Mouse (Mus musculus) midbrain, embryonic 15.5 days (tissue): ENCODE data around the gene St3gal4. TPM values are rescaled to one million over a fixed set of nuclear protein-coding genes. Genes with fewer than 3 reads are reported as not detected.
A peak's percentile ranks its signal among the peaks of the same experiment; 100 is the strongest.

ENCODE experiments used
- ATAC-seq: fragments of 200-750 bp; cut with Nextera tagmentation; replicated peaks from 2 replicates; pipeline ENCODE4 v1.8.0; 2017; ENCODE audit warnings: moderate TSS enrichment
- H3K27ac ChIP-seq: fragments of 300-500 bp; sonication (generic); 2 replicates; pipeline ENCODE4 v1.5.1; 2015; ENCODE audit warnings: mild to moderate bottlenecking, inconsistent platforms
- H3K27me3 ChIP-seq: fragments of 300-500 bp; sonication (generic); replicated peaks from 2 replicates; pipeline ENCODE4 v1.6.1; 2015; ENCODE audit warnings: inconsistent platforms
- H3K36me3 ChIP-seq: fragments of 300-500 bp; sonication (generic); replicated peaks from 2 replicates; pipeline ENCODE4 v1.6.1; 2015; ENCODE audit warnings: inconsistent platforms
- H3K4me1 ChIP-seq: fragments of 300-500 bp; sonication (generic); 2 replicates; pipeline ENCODE4 v1.6.1; 2015; ENCODE audit warnings: inconsistent platforms
- H3K4me2 ChIP-seq: fragments of 300-500 bp; sonication (generic); 2 replicates; pipeline ENCODE4 v1.6.1; 2015; ENCODE audit warnings: inconsistent platforms, mild to moderate bottlenecking, moderate library complexity
- H3K4me3 ChIP-seq: fragments of 300-500 bp; sonication (generic); 2 replicates; pipeline ENCODE4 v1.5.1; 2015; ENCODE audit warnings: mild to moderate bottlenecking, inconsistent platforms
- H3K9ac ChIP-seq: fragments of 300-500 bp; sonication (generic); 2 replicates; pipeline ENCODE4 v1.6.1; 2015; ENCODE audit warnings: mild to moderate bottlenecking, inconsistent platforms
- H3K9me3 ChIP-seq: fragments of 300-500 bp; sonication (generic); 2 replicates; pipeline ENCODE4 v1.6.1; 2016; ENCODE audit warnings: inconsistent platforms
- WGBS: fragments of 180-500 bp; shearing (Covaris S2); methylation state at CpG from one replicate; pipeline ENCODE4 v1.1.7; 2015; ENCODE audit warnings: mixed read lengths; 5-methylcytosine and 5-hydroxymethylcytosine counted together
- polyA plus RNA-seq: library from polyadenylated mRNA; unstranded; fragments of >200 nt; fragmentation: Nextera tagmentation; extraction: Ambion mirVana; gene quantifications from 2 replicates; pipeline ENCODE4 v1.2.1, GENCODE M21; 2015

Gene St3gal4
- polyA plus RNA-seq, 1 experiment from 2014 or later: 13.0 TPM

GRCm38 (mm10) chr9:35032457-35032856 lies 86.6 kb downstream of the St3gal4 start:
- H3K9me3 ChIP-seq: no peaks in the 10 kb centered on the region
- no peak for ATAC-seq

GRCm38 (mm10) chr9:35030823-35031222 lies 88.2 kb downstream of the St3gal4 start:
- H3K4me3 ChIP-seq: no peak overlapping the region
- H3K36me3 ChIP-seq: 0 out of 2 replicates have a peak, but pooled peaks cover 3% of the 10 kb centered on the region
- H3K9ac ChIP-seq: no peak overlapping the region
- no peak overlapping the region for H3K27ac ChIP-seq
- H3K4me1 ChIP-seq: no peaks in the 10 kb centered on the region
- ATAC-seq: no peak
- peaks cover under 1% of the 10 kb centered on the region; the same call in 1 of the 2 replicates for H3K27me3 ChIP-seq
- no peak overlapping the region for H3K4me2 ChIP-seq
- H3K9me3 ChIP-seq: no peaks in the 10 kb centered on the region
- 86% methylated on average over 5 of the region's 5 CpGs for WGBS

More at GRCm38 (mm10) chr9:35032457-35032856, 86.6 kb downstream of the St3gal4 start:
- H3K9ac ChIP-seq: no peak overlapping the region
- 0 out of 2 replicates have a peak, but pooled peaks cover 3% of the 10 kb centered on the region for H3K36me3 ChIP-seq
- H3K4me3 ChIP-seq: no peak overlapping the region
- no peaks in the 10 kb centered on the region; the same call in 1 of the 2 replicates for H3K27me3 ChIP-seq
- H3K4me1 ChIP-seq: no peaks in the 10 kb centered on the region
- WGBS: 76% methylated on average over 6 of the region's 6 CpGs
- no peak overlapping the region for H3K4me2 ChIP-seq
- no peak overlapping the region for H3K27ac ChIP-seq

GRCm38 (mm10) chr9:35027382-35027997 lies 91.6 kb downstream of the St3gal4 start:
- no peak overlapping the region for H3K4me2 ChIP-seq

GRCm38 (mm10) chr9:35026897-35027311 lies 92.2 kb downstream of the St3gal4 start:
- 71% methylated on average over 6 of the region's 6 CpGs for WGBS
- no peak overlapping the region for H3K9ac ChIP-seq
- H3K4me1 ChIP-seq: peaks cover 10% of the 10 kb centered on the region; the same call in 1 of the 2 replicates
- H3K27me3 ChIP-seq: peaks cover 8% of the 10 kb centered on the region; the same call in 1 of the 2 replicates
- ATAC-seq: no peak
- H3K36me3 ChIP-seq: no peaks in the 10 kb centered on the region
- no peak overlapping the region for H3K4me3 ChIP-seq
- H3K9me3 ChIP-seq: no peaks in the 10 kb centered on the region
- H3K27ac ChIP-seq: no peak overlapping the region
- no peak overlapping the region for H3K4me2 ChIP-seq

More at GRCm38 (mm10) chr9:35027382-35027997, 91.6 kb downstream of the St3gal4 start:
- Histone ChIP-seq H3K4me3 (no peak overlapping the region), H3K27ac (no peak overlapping the region), H3K9me3 (no peaks in the 10 kb centered on the region), H3K9ac (no peak overlapping the region), H3K4me1 (peaks cover 10% of the 10 kb centered on the region; the same call in 1 of the 2 replicates), H3K27me3 (peaks cover 8% of the 10 kb centered on the region; the same call in 1 of the 2 replicates), H3K36me3 (no peaks in the 10 kb centered on the region)
- no peak for ATAC-seq
- 86% methylated on average over 6 of the region's 6 CpGs for WGBS

- H3K4me1 ChIP-seq: peaks cover 10% of the 10 kb centered on the region; the same call in 1 of the 2 replicates
- no peak overlapping the region for H3K4me3 ChIP-seq
Observed at GRCm38 (mm10) chr9:35026311-35026710, 92.8 kb downstream of the St3gal4 start.

GRCm38 (mm10) chr9:35024591-35025496 lies 94.2 kb downstream of the St3gal4 start:
- WGBS: 5% methylated on average over 25 of the region's 25 CpGs
- Histone ChIP-seq H3K27me3 (peaks cover 8% of the 10 kb centered on the region; the same call in 1 of the 2 replicates), H3K4me3 (peak overlapping the region; percentile 24), H3K4me2 (peak overlapping the region; percentile 50), H3K9ac (peak overlapping the region; percentile 34; the same call in 1 of the 2 replicates), H3K4me1 (peaks cover 10% of the 10 kb centered on the region; the same call in 1 of the 2 replicates), H3K27ac (no peak overlapping the region), H3K9me3 (no peaks in the 10 kb centered on the region), H3K36me3 (no peaks in the 10 kb centered on the region)
- ATAC-seq: peak; percentile 59

More at GRCm38 (mm10) chr9:35026311-35026710, 92.8 kb downstream of the St3gal4 start:
- Histone ChIP-seq H3K9me3 (no peaks in the 10 kb centered on the region), H3K27me3 (peaks cover 8% of the 10 kb centered on the region; the same call in 1 of the 2 replicates), H3K9ac (no peak overlapping the region), H3K27ac (no peak overlapping the region), H3K36me3 (no peaks in the 10 kb centered on the region), H3K4me2 (no peak overlapping the region)
- WGBS: 88% methylated on average over 6 of the region's 6 CpGs
- no peak for ATAC-seq

- 92% methylated on average over 1 of the region's 1 CpGs for WGBS
- H3K9ac ChIP-seq: no peak overlapping the region
- no peak overlapping the region for H3K4me2 ChIP-seq
- no peak overlapping the region for H3K4me3 ChIP-seq
- no peak overlapping the region for H3K27ac ChIP-seq
- ATAC-seq: no peak
- no peaks in the 10 kb centered on the region for H3K9me3 ChIP-seq
- no peaks in the 10 kb centered on the region for H3K36me3 ChIP-seq
- peaks cover 8% of the 10 kb centered on the region; the same call in 1 of the 2 replicates for H3K27me3 ChIP-seq
- H3K4me1 ChIP-seq: peaks cover 35% of the 10 kb centered on the region
Observed at GRCm38 (mm10) chr9:35021744-35022143, 97.3 kb downstream of the St3gal4 start.

- Histone ChIP-seq H3K4me3 (no peak overlapping the region), H3K4me1 (peaks cover 32% of the 10 kb centered on the region), H3K9ac (no peak overlapping the region), H3K4me2 (no peak overlapping the region), H3K27ac (no peak overlapping the region), H3K27me3 (peaks cover 1% of the 10 kb centered on the region; the same call in 1 of the 2 replicates), H3K9me3 (no peaks in the 10 kb centered on the region), H3K36me3 (no peaks in the 10 kb centered on the region)
- no peak for ATAC-seq
- whole genome bisulfite sequencing: 62% methylated on average over 11 of the region's 11 CpGs
Observed at GRCm38 (mm10) chr9:35020015-35020653, 98.9 kb downstream of the St3gal4 start.

GRCm38 (mm10) chr9:35019372-35019771 lies 99.7 kb downstream of the St3gal4 start:
- H3K9me3 ChIP-seq: no peaks in the 10 kb centered on the region
- H3K27me3 ChIP-seq: no peaks in the 10 kb centered on the region
- H3K9ac ChIP-seq: no peak overlapping the region
- no peaks in the 10 kb centered on the region; the same call in 1 of the 2 replicates for H3K36me3 ChIP-seq
- ATAC-seq: peak; percentile 67
- H3K4me1 ChIP-seq: peaks cover 25% of the 10 kb centered on the region
- 0 out of 2 replicates have a peak overlapping the region, but pooled peaks have one; percentile 64 for H3K27ac ChIP-seq
- 9% methylated on average over 3 of the region's 3 CpGs for WGBS
- H3K4me2 ChIP-seq: no peak overlapping the region
- H3K4me3 ChIP-seq: no peak overlapping the region

- Histone ChIP-seq H3K36me3 (no peaks in the 10 kb centered on the region; the same call in 1 of the 2 replicates), H3K27me3 (no peaks in the 10 kb centered on the region), H3K4me3 (no peak overlapping the region), H3K27ac (peak overlapping the region; percentile 64), H3K9ac (no peak overlapping the region), H3K4me1 (peaks cover 25% of the 10 kb centered on the region), H3K9me3 (no peaks in the 10 kb centered on the region), H3K4me2 (no peak overlapping the region)
- WGBS: 34% methylated on average over 5 of the region's 5 CpGs
- ATAC-seq: no peak
Observed at GRCm38 (mm10) chr9:35018056-35018455, 101.0 kb downstream of the St3gal4 start.

- H3K27me3 ChIP-seq: no peaks in the 10 kb centered on the region
- H3K36me3 ChIP-seq: no peaks in the 10 kb centered on the region; the same call in 1 of the 2 replicates
- peak; percentile 73 for ATAC-seq
- H3K9ac ChIP-seq: peak overlapping the region; percentile 19; the same call in 1 of the 2 replicates
- peak overlapping the region; percentile 29 for H3K4me2 ChIP-seq
- peaks cover 25% of the 10 kb centered on the region for H3K4me1 ChIP-seq
- no peak overlapping the region for H3K4me3 ChIP-seq
- H3K9me3 ChIP-seq: no peaks in the 10 kb centered on the region
- H3K27ac ChIP-seq: peak overlapping the region; percentile 64
- WGBS: 24% methylated on average over 13 of the region's 13 CpGs
Observed at GRCm38 (mm10) chr9:35017563-35017962, 101.5 kb downstream of the St3gal4 start.
